Mouse (Mus musculus) kidney, postnatal 0 days (tissue): ENCODE measurements around the gene Csad. TPM values are rescaled to one million over a fixed set of nuclear protein-coding genes. Genes with fewer than 3 reads are reported as not detected.

Source experiments
- ATAC-seq: fragments of 200-750 bp; cut with Nextera tagmentation; replicated peaks from 2 replicates; pipeline ENCODE4 v1.8.0; 2017; ENCODE audit warnings: low read depth, moderate number of reproducible peaks, moderate TSS enrichment, moderate library complexity; ENCODE audit not compliant: low FRiP score
- DNase-seq: peaks from one replicate; pipeline ENCODE4 v3.0.0-alpha.2; 2016; ENCODE audit warnings: low spot score
- H3K27ac ChIP-seq: fragments of 300-500 bp; sonication (generic); 2 replicates; pipeline ENCODE4 v1.5.1; 2014; ENCODE audit warnings: mild to moderate bottlenecking
- H3K27me3 ChIP-seq: fragments of 300-500 bp; sonication (generic); 2 replicates; pipeline ENCODE4 v1.6.1; 2014; ENCODE audit warnings: low read length, mixed read lengths; ENCODE audit not compliant: insufficient read depth
- H3K36me3 ChIP-seq: fragments of 300-500 bp; sonication (generic); 2 replicates; pipeline ENCODE4 v1.6.1; 2014; ENCODE audit warnings: low read length, mixed read lengths; ENCODE audit not compliant: insufficient read depth
- H3K4me1 ChIP-seq: fragments of 300-500 bp; sonication (generic); replicated peaks from 2 replicates; pipeline ENCODE4 v1.6.1; 2014; ENCODE audit warnings: antibody characterized with exemption, low read length, mixed read lengths; ENCODE audit not compliant: insufficient read depth
- H3K4me2 ChIP-seq: fragments of 300-500 bp; sonication (generic); 2 replicates; pipeline ENCODE4 v1.6.1; 2014; ENCODE audit warnings: mild to moderate bottlenecking, low read length, moderate library complexity, mixed read lengths
- H3K4me3 ChIP-seq: fragments of 300-500 bp; sonication (generic); replicated peaks from 2 replicates; pipeline ENCODE4 v1.5.1; 2014; ENCODE audit warnings: low read depth, low read length
- H3K9ac ChIP-seq: fragments of 300-500 bp; sonication (generic); 2 replicates; pipeline ENCODE4 v1.6.1; 2014; ENCODE audit warnings: low read depth, low read length
- H3K9me3 ChIP-seq: fragments of 300-500 bp; sonication (generic); replicated peaks from 2 replicates; pipeline ENCODE4 v1.6.1; 2016; ENCODE audit warnings: low read length, inconsistent platforms, mixed read lengths
- CTCF ChIP-seq: IDR thresholded peaks from 2 replicates; pipeline ENCODE4 v1.5.1; 2016; ENCODE audit warnings: antibody characterized with exemption, low read depth, mild to moderate bottlenecking, moderate library complexity
- WGBS: fragments of 180-500 bp; shearing (Covaris S2); extraction: QIAGEN DNeasy Blood & Tissue Kit; methylation state at CpG from one replicate; pipeline ENCODE4 v1.1.7; 2014; 5-methylcytosine and 5-hydroxymethylcytosine counted together
- polyA plus RNA-seq: library from polyadenylated mRNA; unstranded; fragments of >200 nt; fragmentation: Nextera tagmentation; extraction: Ambion mirVana; gene quantifications from 2 replicates; pipeline ENCODE4 v1.2.1, GENCODE M21; 2015

Gene Csad
- polyA plus RNA-seq, 1 experiment from 2014 or later: 142 TPM

DNA sequence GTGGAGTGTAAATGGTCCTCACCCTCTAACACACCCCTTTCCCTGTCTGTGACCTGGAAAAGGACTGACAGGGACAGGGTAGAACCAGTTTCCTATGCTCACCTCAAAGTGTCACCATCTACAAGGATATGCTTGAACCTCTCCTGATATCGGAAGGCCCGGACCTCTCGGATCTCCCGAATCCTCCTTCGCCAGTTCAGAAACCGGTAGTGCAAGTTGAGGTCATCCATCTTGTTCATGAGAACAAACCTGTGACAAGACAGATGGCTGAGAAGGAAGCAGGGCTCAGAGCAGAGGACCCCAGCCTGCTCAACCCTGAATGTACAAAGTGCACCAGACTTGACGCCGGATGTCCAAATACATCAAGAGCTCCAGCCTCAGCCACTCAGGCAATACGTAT is 71.2 kb downstream of the Csad start:
- peaks cover 5% of the 10 kb centered on the region; the same call in 1 of the 2 replicates for H3K4me1 ChIP-seq
- H3K4me2 ChIP-seq: no peak overlapping the region
- WGBS: 75% methylated on average over 9 of the region's 9 CpGs
- DNase-seq: no peak
- no peak overlapping the region for H3K27ac ChIP-seq
- no peak for TF ChIP-seq CTCF
- H3K36me3 ChIP-seq: peaks cover 38% of the 10 kb centered on the region
- no peak overlapping the region for H3K9ac ChIP-seq
- ATAC-seq: no peak
- no peaks in the 10 kb centered on the region for H3K27me3 ChIP-seq
- no peak overlapping the region for H3K4me3 ChIP-seq
- H3K9me3 ChIP-seq: no peaks in the 10 kb centered on the region

Other genes starting within 250 kb of the Csad start
- 305 and 333 TPM in 2 replicates for gene Krt8, start 200.2 kb downstream of the Csad start, polyA plus RNA-seq
- gene Krt18, start 176.5 kb downstream of the Csad start, polyA plus RNA-seq: 252 and 256 TPM in 2 replicates
- gene Eif4b, start 131.0 kb downstream of the Csad start, polyA plus RNA-seq: 96.1 and 102 TPM in 2 replicates
- gene Tns2, start 104.3 kb downstream of the Csad start, polyA plus RNA-seq: 34.4 and 35.8 TPM in 2 replicates
- gene Spryd3, start 68.5 kb downstream of the Csad start, polyA plus RNA-seq: 14.3 and 16.6 TPM in 2 replicates
- gene Igfbp6, start 60.4 kb downstream of the Csad start, polyA plus RNA-seq: 20.5 and 28.3 TPM in 2 replicates
- 0.28 and 0.34 TPM in 2 replicates for gene Soat2, start 54.2 kb downstream of the Csad start, polyA plus RNA-seq
- gene Zfp740, start 1.5 kb downstream of the Csad start, polyA plus RNA-seq: 45.4 and 49.0 TPM in 2 replicates
- 0.69 and 1.2 TPM in 2 replicates for gene Itgb7, start 27.2 kb upstream of the Csad start, polyA plus RNA-seq
- gene Rarg, start 52.8 kb upstream of the Csad start, polyA plus RNA-seq: 23.2 and 23.5 TPM in 2 replicates
- 0.23 and 0.38 TPM in 2 replicates for gene Gm9918, start 65.8 kb upstream of the Csad start, polyA plus RNA-seq
- gene Mfsd5, start 74.7 kb upstream of the Csad start, polyA plus RNA-seq: 68.2 and 73.2 TPM in 2 replicates
- gene Espl1, start 91.5 kb upstream of the Csad start, polyA plus RNA-seq: 6.1 and 7.5 TPM in 2 replicates
- gene Pfdn5, start 121.4 kb upstream of the Csad start, polyA plus RNA-seq: 511 and 565 TPM in 2 replicates
- gene Myg1, start 127.0 kb upstream of the Csad start, polyA plus RNA-seq: 84.9 and 86.9 TPM in 2 replicates
- gene Aaas, start 146.0 kb upstream of the Csad start, polyA plus RNA-seq: 37.1 and 42.2 TPM in 2 replicates
- gene Sp7, start 162.5 kb upstream of the Csad start, polyA plus RNA-seq: 0.61 and 1.1 TPM in 2 replicates
- 8.8 TPM in 2 replicates for gene Sp1, start 201.4 kb upstream of the Csad start, polyA plus RNA-seq
- 0.46 and 0.80 TPM in 2 replicates for gene Amhr2, start 240.6 kb upstream of the Csad start, polyA plus RNA-seq